Mouse (Mus musculus): ENCODE measurements at regions not wholly inside any gene's neighbourhood (a gene's known extent, or its start where the extent isn't known, plus 50 kb on each side); places are given as distances from the start of the nearest gene placed in this dataset.

DNA sequence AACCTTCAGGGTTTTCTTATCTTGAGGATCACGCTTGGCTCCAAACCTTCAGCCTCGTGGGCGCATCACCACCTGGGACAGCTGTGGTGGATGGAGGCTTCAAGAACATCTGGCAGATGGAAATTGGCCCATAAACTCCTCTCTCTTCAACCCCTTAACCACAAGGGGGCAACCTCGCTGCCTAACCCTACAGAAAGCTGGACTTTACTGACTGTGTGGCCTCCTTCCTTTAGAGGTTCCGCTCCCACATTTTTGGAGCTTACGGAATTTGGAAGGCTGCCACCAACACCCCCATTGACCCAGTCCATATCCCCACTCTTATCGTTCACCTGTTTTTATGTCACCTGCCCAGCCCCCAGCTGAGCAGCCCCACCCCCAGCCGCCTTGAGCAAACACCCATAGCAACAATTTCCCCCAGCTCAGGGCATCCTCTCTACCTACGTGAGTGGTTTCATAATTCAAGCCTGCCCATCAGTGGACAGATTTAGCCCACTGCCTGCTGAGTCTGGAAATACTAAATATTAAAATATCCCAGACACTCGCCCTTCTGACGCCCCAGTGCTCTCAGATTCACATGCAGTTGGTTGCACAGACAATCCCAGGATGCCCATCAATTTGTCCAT, 167.0 kb upstream of the Slc22a22 start:
- in situ Hi-C loops (cut with MboI, MseI), result no loop called here

DNA sequence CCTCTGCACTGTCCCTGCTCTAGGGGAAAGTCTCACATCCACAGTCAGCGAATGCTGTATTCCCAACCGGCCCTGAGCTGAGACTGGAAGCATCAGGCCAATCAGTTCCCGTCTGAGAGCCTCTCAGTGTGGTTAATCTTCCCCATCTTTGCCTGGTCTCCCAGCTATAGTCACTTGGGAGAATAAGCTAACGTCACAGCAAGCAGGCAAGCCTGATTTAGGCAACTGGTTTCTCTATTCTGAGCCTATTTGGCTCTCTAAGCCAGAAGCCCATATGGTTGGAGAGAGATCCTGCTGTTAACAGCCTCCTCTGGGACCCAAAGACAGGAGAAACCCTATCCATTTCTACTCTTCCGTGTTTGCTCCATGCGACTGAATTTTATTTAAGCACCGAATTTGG, 161.7 kb upstream of the Slc22a22 start:
- in situ Hi-C loops (cut with MboI, MseI), result no loop called here

- in situ Hi-C loops (cut with MboI, MseI), result no loop called here
Observed at GRCm38 (mm10) chr15:57633067-57633466, 155.6 kb upstream of the Slc22a22 start.

DNA sequence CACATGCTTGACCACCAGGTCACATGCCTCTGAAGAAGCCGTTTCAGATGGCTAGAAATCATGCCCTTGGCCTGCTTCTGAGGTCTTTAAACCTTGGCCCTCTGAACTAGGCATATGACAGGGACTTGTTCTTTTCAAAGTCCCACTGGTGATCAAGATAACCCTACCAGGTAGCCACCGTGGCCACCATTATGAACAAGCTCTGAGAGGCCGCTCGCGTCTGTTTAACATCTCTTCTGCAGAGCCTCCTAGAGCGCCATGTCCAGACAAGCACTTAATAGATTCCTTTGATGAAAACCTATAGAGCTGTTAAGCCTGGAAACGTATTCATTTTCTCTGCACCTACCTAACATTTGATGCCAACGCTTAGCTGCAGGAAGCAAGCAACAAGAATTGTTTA, 155.1 kb upstream of the Slc22a22 start:
- in situ Hi-C loops (cut with MboI, MseI), result no loop called here

- in situ Hi-C loops (cut with MboI, MseI), result no loop called here
Observed at GRCm38 (mm10) chr15:57618466-57618865, 141.0 kb upstream of the Slc22a22 start.

- in situ Hi-C loops (cut with MboI, MseI), result no loop called here
Observed at GRCm38 (mm10) chr15:57616880-57617391, 139.5 kb upstream of the Slc22a22 start.

DNA sequence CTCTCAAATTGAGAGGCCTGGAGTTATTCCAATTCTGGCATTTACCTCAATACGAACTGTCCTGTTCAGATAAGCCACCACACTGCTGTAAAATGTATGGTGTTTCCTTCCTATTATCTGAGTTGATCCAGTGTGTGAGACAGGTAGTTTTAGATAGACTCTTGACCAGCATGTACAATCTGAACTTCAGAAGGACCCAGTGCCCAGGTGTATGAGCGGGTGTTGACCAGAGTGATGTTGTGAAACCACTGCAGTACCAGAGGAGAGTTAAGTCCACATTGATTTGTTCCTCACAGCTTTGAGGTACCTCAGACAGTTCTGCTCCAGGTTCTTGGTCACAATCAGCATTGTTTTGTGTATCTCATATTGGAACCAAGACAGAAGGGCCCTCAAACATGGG, 132.6 kb upstream of the Slc22a22 start:
- in situ Hi-C loops (cut with MboI, MseI), result no loop called here

DNA sequence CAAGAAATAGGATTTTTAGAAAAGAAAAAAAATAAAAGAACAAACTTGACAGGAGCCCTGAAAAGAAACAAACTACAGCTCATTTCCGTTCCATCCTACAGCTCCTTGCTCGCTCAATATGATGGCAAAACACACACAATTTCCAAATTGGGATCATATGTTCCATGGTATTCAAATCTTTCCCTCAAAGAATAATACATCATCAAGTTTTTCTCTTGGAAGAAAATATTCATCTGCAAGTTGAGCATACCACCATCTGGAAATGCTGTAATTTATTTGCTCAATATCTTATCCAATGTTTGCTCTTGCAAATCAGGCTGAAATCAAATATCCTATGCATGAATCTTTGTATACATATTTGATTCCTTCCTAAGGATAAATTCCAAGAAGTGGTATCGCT, 131.1 kb upstream of the Slc22a22 start:
- in situ Hi-C loops (cut with MboI, MseI), result loop anchor here (5.0 kb wide), 1 partner anchor 409 kb away; no protein-coding TSS in a partner anchor

GRCm38 (mm10) chr15:57600562-57600961, 123.1 kb upstream of the Slc22a22 start:
- in situ Hi-C loops (cut with MboI, MseI), result no loop called here

GRCm38 (mm10) chr15:57593326-57594004, 116.0 kb upstream of the Slc22a22 start:
- in situ Hi-C loops (cut with MboI, MseI), result no loop called here

GRCm38 (mm10) chr15:57590597-57591219, 113.3 kb upstream of the Slc22a22 start:
- in situ Hi-C loops (cut with MboI, MseI), result no loop called here

GRCm38 (mm10) chr15:57589404-57590377, 112.3 kb upstream of the Slc22a22 start:
- in situ Hi-C loops (cut with MboI, MseI), result no loop called here

DNA sequence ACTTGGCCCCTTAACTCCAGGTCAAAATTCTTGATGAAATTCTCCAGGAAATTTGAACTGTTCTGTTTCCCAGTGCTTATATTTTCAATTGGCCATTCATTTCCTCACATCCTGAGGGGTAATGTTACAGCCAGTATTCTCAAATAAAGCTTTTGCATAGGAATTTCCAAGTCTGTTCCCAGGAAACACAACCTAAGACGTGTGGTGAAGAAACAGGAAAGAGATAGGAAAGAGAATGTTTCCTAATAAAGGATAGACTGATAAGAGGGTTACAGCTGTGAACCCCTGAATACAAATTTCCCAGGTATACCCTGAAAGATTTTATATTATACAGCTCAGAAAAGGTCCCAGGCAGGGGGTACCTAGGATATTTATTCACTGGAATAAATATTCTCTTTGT, 108.0 kb upstream of the Slc22a22 start:
- in situ Hi-C loops (cut with MboI, MseI), result no loop called here

GRCm38 (mm10) chr15:57584498-57584897, 107.1 kb upstream of the Slc22a22 start:
- in situ Hi-C loops (cut with MboI, MseI), result no loop called here

DNA sequence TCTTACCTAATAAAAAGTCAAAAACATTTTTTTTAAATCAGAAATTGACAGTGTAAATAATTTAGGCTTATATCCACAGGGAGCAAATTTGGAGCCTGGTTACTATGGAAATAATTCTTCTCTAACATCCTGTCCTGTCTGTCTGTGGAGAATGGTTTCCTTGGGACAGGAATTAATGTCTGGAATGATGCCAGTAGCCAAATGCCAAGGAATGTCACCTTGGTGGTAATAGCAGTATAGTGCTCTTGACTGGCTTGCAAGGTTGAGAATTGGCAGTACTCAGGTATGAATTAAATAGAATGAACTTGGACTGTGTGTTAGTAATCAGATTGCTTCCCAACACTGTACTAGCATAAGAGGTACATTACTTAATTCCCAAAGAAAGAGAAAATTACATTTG, 103.8 kb upstream of the Slc22a22 start:
- in situ Hi-C loops (cut with MboI, MseI), result no loop called here

DNA sequence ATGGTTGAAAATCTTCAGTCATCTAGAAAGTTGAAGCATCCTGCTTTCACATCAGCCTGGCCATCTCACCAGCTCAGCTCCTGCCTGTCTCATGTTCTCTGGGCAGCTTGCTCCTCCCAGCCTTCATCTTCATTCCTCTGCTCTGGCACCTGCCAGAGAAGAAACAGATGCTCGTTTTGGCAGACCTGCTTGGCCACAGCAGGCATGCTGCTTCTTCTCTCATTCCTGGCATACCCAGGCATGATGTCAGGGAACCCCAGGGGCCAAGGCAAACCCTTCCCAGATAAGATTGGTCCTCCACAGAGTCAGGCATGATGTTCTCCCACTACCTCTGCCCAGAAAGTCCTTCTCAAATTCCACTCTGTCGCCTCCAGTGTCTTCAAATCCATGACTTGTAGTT, 101.4 kb upstream of the Slc22a22 start:
- in situ Hi-C loops (cut with MboI, MseI), result no loop called here

- in situ Hi-C loops (cut with MboI, MseI), result no loop called here
Observed at GRCm38 (mm10) chr15:57574080-57574618, 96.7 kb upstream of the Slc22a22 start.

- in situ Hi-C loops (cut with MboI, MseI), result no loop called here
Observed at GRCm38 (mm10) chr15:57572460-57572859, 95.0 kb upstream of the Slc22a22 start.

- in situ Hi-C loops (cut with MboI, MseI), result no loop called here
Observed at GRCm38 (mm10) chr15:57568006-57568630, 90.7 kb upstream of the Slc22a22 start.

DNA sequence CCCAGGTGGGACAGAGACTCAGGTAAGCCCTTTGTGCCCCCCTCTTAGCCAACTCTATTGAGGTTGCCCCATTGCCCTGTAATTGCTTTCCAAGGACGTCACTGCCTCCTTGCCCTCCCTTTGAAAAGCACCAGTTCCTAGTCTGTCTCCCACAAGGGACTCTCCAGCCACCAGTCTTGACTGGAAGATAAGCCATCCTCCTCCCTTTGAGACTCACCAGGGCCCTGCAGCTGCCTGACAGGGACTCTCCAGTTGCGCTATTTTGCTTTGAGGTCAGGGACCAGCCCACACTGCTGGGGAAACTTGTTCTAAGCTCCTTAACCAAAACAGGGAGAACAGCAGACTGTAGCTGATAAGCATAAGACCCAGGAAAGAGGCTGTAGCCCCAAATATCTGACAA, 69.7 kb upstream of the Slc22a22 start:
- in situ Hi-C loops (cut with MboI, MseI), result no loop called here

GRCm38 (mm10) chr15:57545141-57545540, 67.7 kb upstream of the Slc22a22 start:
- in situ Hi-C loops (cut with MboI, MseI), result no loop called here

Measured in T-helper 1 cell (primary cell).